22 mouse cellular contexts compared by ENCODE assay signal in genomic region chr13:10691307-10691706, GRCm38 (mm10).
A peak's percentile ranks its signal among the peaks of the same experiment; 100 is the strongest.
DNase-seq lines count a peak whose midpoint lies in the region; ATAC-seq and TF ChIP-seq lines count a peak whose summit lies in the region.
"Had no signal": no experiment of that assay in that cellular context is flagged by ENCODE, and none has a peak within 500 bp of the region (broad histone marks: within the 10 kb centered on the region; RNA-seq: fewer than 3 reads in every experiment).

No protein-coding gene starts in this region.

- no peak overlapping the region for H3K9ac ChIP-seq in forebrain, embryonic 14.5 days (ENCODE audit: low read length)
- no peak overlapping the region for H3K9ac ChIP-seq in forebrain, postnatal 0 days
- H3K9ac ChIP-seq in midbrain, embryonic 16.5 days (ENCODE audit: low read depth, low read length), result no peak overlapping the region
- H3K9ac ChIP-seq: embryonic facial prominence, embryonic 13.5 days; embryonic facial prominence, embryonic 15.5 days; forebrain, embryonic 12.5 days had no signal

- no peaks in the 10 kb centered on the region for H3K27me3 ChIP-seq in forebrain, embryonic 14.5 days (replicated peaks; ENCODE audit: control insufficient read depth, insufficient read depth, low read length)
- H3K27me3 ChIP-seq in forebrain, postnatal 0 days (ENCODE audit: insufficient read depth, low read length), result no peaks in the 10 kb centered on the region
- H3K27me3 ChIP-seq in midbrain, embryonic 16.5 days (ENCODE audit: control insufficient read depth, insufficient read depth, low read depth, low read length), result no peaks in the 10 kb centered on the region
- H3K27me3 ChIP-seq in midbrain, embryonic 10.5 days (ENCODE audit: low read depth, poor library complexity, severe bottlenecking), result no peaks in the 10 kb centered on the region
- H3K27me3 ChIP-seq: embryonic facial prominence, embryonic 13.5 days; embryonic facial prominence, embryonic 15.5 days; forebrain, embryonic 12.5 days had no signal

- 0 out of 2 replicates have a peak, but pooled peaks have one; percentile 34 for ATAC-seq in forebrain, embryonic 14.5 days
- ATAC-seq in forebrain, postnatal 0 days, result no peak
- ATAC-seq in midbrain, embryonic 16.5 days, result peak; percentile 28; the same call in 1 of the 2 replicates
- ATAC-seq: activated CD4-positive, CD25-positive, alpha-beta regulatory T cell, adult 4 months had no signal

- no peaks in the 10 kb centered on the region for H3K4me1 ChIP-seq in forebrain, embryonic 14.5 days (ENCODE audit: control insufficient read depth, insufficient read depth, low read length)
- H3K4me1 ChIP-seq in forebrain, postnatal 0 days (ENCODE audit: insufficient read depth), result no peaks in the 10 kb centered on the region
- no peaks in the 10 kb centered on the region for H3K4me1 ChIP-seq in midbrain, embryonic 16.5 days (ENCODE audit: control insufficient read depth, insufficient read depth, low read length)
- no peaks in the 10 kb centered on the region for H3K4me1 ChIP-seq in midbrain, embryonic 10.5 days
- H3K4me1 ChIP-seq: embryonic facial prominence, embryonic 13.5 days; embryonic facial prominence, embryonic 15.5 days had no signal

- H3K27ac ChIP-seq in forebrain, embryonic 14.5 days (ENCODE audit: low read depth, low read length), result no peak overlapping the region
- no peak overlapping the region for H3K27ac ChIP-seq in forebrain, postnatal 0 days (ENCODE audit: low read depth, low read length)
- no peak overlapping the region for H3K27ac ChIP-seq in midbrain, embryonic 16.5 days (ENCODE audit: low read length)
- H3K27ac ChIP-seq in midbrain, embryonic 10.5 days (replicated peaks), result no peak overlapping the region
- H3K27ac ChIP-seq: embryonic facial prominence, embryonic 13.5 days; embryonic facial prominence, embryonic 15.5 days; forebrain, embryonic 10.5 days; forebrain, embryonic 12.5 days had no signal

- no peaks in the 10 kb centered on the region for H3K36me3 ChIP-seq in forebrain, embryonic 14.5 days (ENCODE audit: control insufficient read depth, insufficient read depth, low read length)
- no peaks in the 10 kb centered on the region for H3K36me3 ChIP-seq in forebrain, postnatal 0 days (ENCODE audit: insufficient read depth)
- no peaks in the 10 kb centered on the region for H3K36me3 ChIP-seq in midbrain, embryonic 16.5 days (ENCODE audit: control insufficient read depth, insufficient read depth, low read length)
- H3K36me3 ChIP-seq in midbrain, embryonic 10.5 days, result no peaks in the 10 kb centered on the region
- H3K36me3 ChIP-seq: embryonic facial prominence, embryonic 13.5 days; embryonic facial prominence, embryonic 15.5 days; forebrain, embryonic 10.5 days; forebrain, embryonic 12.5 days had no signal

- no peak overlapping the region for H3K4me2 ChIP-seq in forebrain, embryonic 14.5 days (ENCODE audit: low read length)
- no peak overlapping the region for H3K4me2 ChIP-seq in forebrain, postnatal 0 days (ENCODE audit: low read depth)
- no peak overlapping the region for H3K4me2 ChIP-seq in midbrain, embryonic 16.5 days (ENCODE audit: low read length)
- H3K4me2 ChIP-seq: embryonic facial prominence, embryonic 13.5 days; embryonic facial prominence, embryonic 15.5 days; forebrain, embryonic 12.5 days had no signal

- 0% methylated on average over 2 of the region's 2 CpGs for WGBS in forebrain, embryonic 14.5 days
- WGBS in forebrain, postnatal 0 days, result 14% methylated on average over 2 of the region's 2 CpGs
- WGBS in midbrain, embryonic 16.5 days, result 29% methylated on average over 2 of the region's 2 CpGs
- 30% methylated on average over 2 of the region's 2 CpGs for WGBS in midbrain, embryonic 10.5 days

- H3K4me3 ChIP-seq in forebrain, embryonic 14.5 days (ENCODE audit: low read depth, low read length), result no peak overlapping the region
- no peak overlapping the region for H3K4me3 ChIP-seq in forebrain, postnatal 0 days (ENCODE audit: low read depth, low read length)
- H3K4me3 ChIP-seq in midbrain, embryonic 16.5 days (ENCODE audit: low read depth, low read length), result no peak overlapping the region
- no peak overlapping the region for H3K4me3 ChIP-seq in midbrain, embryonic 10.5 days
- H3K4me3 ChIP-seq: embryonic facial prominence, embryonic 13.5 days; embryonic facial prominence, embryonic 15.5 days; erythroblast, embryonic 14.5 days; forebrain, embryonic 10.5 days; forebrain, embryonic 12.5 days had no signal

- TF ChIP-seq CTCF in forebrain, postnatal 0 days (IDR thresholded peaks at IDR 0.05; ENCODE audit: low read depth), result no peak
- TF ChIP-seq CTCF in brain, embryonic 14.5 days (IDR thresholded peaks at IDR 0.05; ENCODE audit: borderline replicate concordance, extremely low read depth, insufficient read depth, insufficient read length), result no peak

- no peak for TF ChIP-seq POLR2A in brain, embryonic 14.5 days (IDR thresholded peaks at IDR 0.05; ENCODE audit: borderline replicate concordance, extremely low read depth, insufficient read depth, insufficient read length, poor library complexity, severe bottlenecking)

- H3K9me3 ChIP-seq in forebrain, embryonic 14.5 days (replicated peaks; ENCODE audit: control insufficient read depth, low read length), result no peaks in the 10 kb centered on the region
- H3K9me3 ChIP-seq in forebrain, postnatal 0 days (ENCODE audit: low read length), result no peaks in the 10 kb centered on the region
- no peaks in the 10 kb centered on the region for H3K9me3 ChIP-seq in midbrain, embryonic 16.5 days (replicated peaks; ENCODE audit: control insufficient read depth, low read length, poor library complexity, severe bottlenecking)
- H3K9me3 ChIP-seq in midbrain, embryonic 10.5 days (replicated peaks), result no peaks in the 10 kb centered on the region
- H3K9me3 ChIP-seq: embryonic facial prominence, embryonic 13.5 days; embryonic facial prominence, embryonic 15.5 days; forebrain, embryonic 10.5 days; forebrain, embryonic 12.5 days had no signal

- peak; percentile 13 for DNase-seq in forebrain, embryonic 14.5 days (ENCODE audit: low spot score)
- DNase-seq in forebrain, postnatal 0 days, result no peak
- no peak for DNase-seq in midbrain, embryonic 10.5 days (ENCODE audit: low spot score)
- DNase-seq in brain, embryonic 14.5 days (ENCODE audit: low read depth), result peak; percentile 56
- no peak for DNase-seq in right cerebral cortex, adult 18-20 months
- DNase-seq: adrenal gland, adult 8-10 months; adrenal gland, postnatal 14 days; adrenal gland, postnatal 36 days; cerebellum, adult 11 months; cerebellum, adult 18-20 months; cerebellum, adult 8-10 months; cerebellum, adult 9-11 months; cerebellum, postnatal 14 days; cerebellum, postnatal 36 days; embryo, embryonic 11 days had no signal

Comparison
In these comparisons a context has a peak if more than half of its experiments do, and no peak if none do; other contexts are left out.
1. DNase-seq: peak in forebrain, embryonic 14.5 days (single experiment) and brain, embryonic 14.5 days (single experiment); none in forebrain, postnatal 0 days (single experiment), midbrain, embryonic 10.5 days (single experiment) and right cerebral cortex, adult 18-20 months (single experiment).